Mouse (Mus musculus) embryonic facial prominence, embryonic 14.5 days (tissue): ENCODE results near the gene Sun2. TPM values are rescaled to one million over a fixed set of nuclear protein-coding genes. Genes with fewer than 3 reads are reported as not detected.

Experiments used
- ATAC-seq: fragments of 200-750 bp; cut with Nextera tagmentation; 2 replicates; pipeline ENCODE4 v1.8.0; 2017; ENCODE audit warnings: low read depth, moderate number of reproducible peaks, moderate TSS enrichment
- DNase-seq: peaks from one replicate; pipeline ENCODE4 v3.0.0-alpha.2; 2015; ENCODE audit warnings: low spot score
- H3K27ac ChIP-seq: fragments of 300-500 bp; sonication (generic); replicated peaks from 2 replicates; pipeline ENCODE4 v1.5.1; 2014; ENCODE audit warnings: low read depth, mild to moderate bottlenecking, low read length, moderate library complexity
- H3K27me3 ChIP-seq: fragments of 300-500 bp; sonication (generic); replicated peaks from 2 replicates; pipeline ENCODE4 v1.6.1; 2014; ENCODE audit warnings: low read length; ENCODE audit not compliant: control insufficient read depth, insufficient read depth
- H3K36me3 ChIP-seq: fragments of 300-500 bp; sonication (generic); 2 replicates; pipeline ENCODE4 v1.6.1; 2014; ENCODE audit warnings: low read length, mixed read lengths; ENCODE audit not compliant: control insufficient read depth, insufficient read depth
- H3K4me1 ChIP-seq: fragments of 300-500 bp; sonication (generic); 2 replicates; pipeline ENCODE4 v1.6.1; 2014; ENCODE audit warnings: antibody characterized with exemption, low read length; ENCODE audit not compliant: control insufficient read depth, insufficient read depth
- H3K4me2 ChIP-seq: fragments of 300-500 bp; sonication (generic); 2 replicates; pipeline ENCODE4 v1.6.1; 2014; ENCODE audit warnings: low read depth, mild to moderate bottlenecking, low read length, moderate library complexity, mixed read lengths
- H3K4me3 ChIP-seq: fragments of 300-500 bp; sonication (generic); 2 replicates; pipeline ENCODE4 v1.5.1; 2014; ENCODE audit warnings: low read depth, mild to moderate bottlenecking, low read length
- H3K9ac ChIP-seq: fragments of 300-500 bp; sonication (generic); 2 replicates; pipeline ENCODE4 v1.6.1; 2014; ENCODE audit warnings: low read depth, mild to moderate bottlenecking, low read length, moderate library complexity, mixed read lengths
- H3K9me3 ChIP-seq: fragments of 300-500 bp; sonication (generic); 2 replicates; pipeline ENCODE4 v1.6.1; 2016; ENCODE audit warnings: low read length; ENCODE audit not compliant: control insufficient read depth
- WGBS: fragments of 180-500 bp; shearing (Covaris S2); extraction: QIAGEN DNeasy Blood & Tissue Kit; methylation state at CpG from one replicate; pipeline ENCODE4 v1.1.7; 2014; 5-methylcytosine and 5-hydroxymethylcytosine counted together
- polyA plus RNA-seq: library from polyadenylated mRNA; unstranded; fragments of >200 nt; fragmentation: Nextera tagmentation; extraction: Ambion mirVana; gene quantifications from 2 replicates; pipeline ENCODE4 v1.2.1, GENCODE M21; 2014

The Sun2 gene
- polyA plus RNA-seq, 1 experiment from 2014 or later: 5.9 TPM

- Histone ChIP-seq H3K4me2 (peak overlapping the region; percentile 63), H3K4me1 (peaks cover 10% of the 10 kb centered on the region), H3K27ac (peak overlapping the region; percentile 79), H3K36me3 (no peaks in the 10 kb centered on the region), H3K9ac (peak overlapping the region; percentile 77), H3K4me3 (peak overlapping the region; percentile 70), H3K27me3 (no peaks in the 10 kb centered on the region), H3K9me3 (no peaks in the 10 kb centered on the region)
- DNase-seq (peak; percentile 99), ATAC-seq (peak; percentile 99)
- WGBS: under 1% methylated on average over 36 of the region's 50 CpGs
Measured at GRCm38 (mm10) chr15:79774117-79775027, 32.0 kb upstream of the Sun2 start.

DNA sequence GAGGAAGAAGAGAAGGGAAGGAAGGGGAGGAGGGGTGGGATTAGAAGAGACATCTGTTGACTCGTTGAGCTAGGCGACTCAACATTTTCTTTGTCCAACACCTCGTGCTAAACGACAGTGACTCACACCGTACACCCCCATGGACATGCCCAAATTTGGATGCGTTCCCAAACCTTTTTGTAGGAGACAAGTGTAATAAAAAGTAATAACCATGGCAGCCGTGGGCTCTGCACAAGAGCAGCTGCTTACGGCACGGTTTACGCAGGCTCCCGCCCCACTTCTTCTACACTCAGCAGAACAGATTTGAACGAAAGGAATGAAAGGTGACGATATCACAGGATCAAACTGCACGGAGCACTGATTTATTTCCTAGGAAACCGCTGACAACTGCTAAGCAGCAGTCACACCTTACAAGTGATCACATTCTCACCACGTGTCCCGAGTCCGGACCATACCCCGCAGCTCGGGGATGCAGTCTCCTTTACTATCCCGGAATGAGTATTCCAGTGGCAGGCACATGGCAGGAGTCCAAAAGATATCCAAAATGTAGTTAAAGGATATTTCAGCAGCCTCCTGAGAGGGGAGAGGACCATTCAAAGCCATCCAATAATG lies 28.4 kb upstream of the Sun2 start:
- Histone ChIP-seq H3K4me2 (no peak overlapping the region), H3K4me3 (no peak overlapping the region), H3K4me1 (peaks cover 10% of the 10 kb centered on the region), H3K27me3 (no peaks in the 10 kb centered on the region), H3K9me3 (no peaks in the 10 kb centered on the region), H3K27ac (no peak overlapping the region), H3K36me3 (no peaks in the 10 kb centered on the region), H3K9ac (0 out of 2 replicates have a peak overlapping the region, but pooled peaks have one; percentile 3)
- DNase-seq (peak; percentile 26), ATAC-seq (no peak)
- 83% methylated on average over 21 of the region's 21 CpGs for WGBS

- Histone ChIP-seq H3K9me3 (no peaks in the 10 kb centered on the region), H3K27ac (no peak overlapping the region), H3K27me3 (no peaks in the 10 kb centered on the region), H3K9ac (no peak overlapping the region), H3K4me1 (peaks cover 1% of the 10 kb centered on the region; the same call in 1 of the 2 replicates), H3K4me3 (no peak overlapping the region), H3K4me2 (no peak overlapping the region), H3K36me3 (peaks cover 14% of the 10 kb centered on the region; the same call in 1 of the 2 replicates)
- no peak for ATAC-seq
- no peak for DNase-seq
- WGBS: 70% methylated on average over 6 of the region's 6 CpGs
Measured at GRCm38 (mm10) chr15:79768302-79768701, 26.0 kb upstream of the Sun2 start.

DNA sequence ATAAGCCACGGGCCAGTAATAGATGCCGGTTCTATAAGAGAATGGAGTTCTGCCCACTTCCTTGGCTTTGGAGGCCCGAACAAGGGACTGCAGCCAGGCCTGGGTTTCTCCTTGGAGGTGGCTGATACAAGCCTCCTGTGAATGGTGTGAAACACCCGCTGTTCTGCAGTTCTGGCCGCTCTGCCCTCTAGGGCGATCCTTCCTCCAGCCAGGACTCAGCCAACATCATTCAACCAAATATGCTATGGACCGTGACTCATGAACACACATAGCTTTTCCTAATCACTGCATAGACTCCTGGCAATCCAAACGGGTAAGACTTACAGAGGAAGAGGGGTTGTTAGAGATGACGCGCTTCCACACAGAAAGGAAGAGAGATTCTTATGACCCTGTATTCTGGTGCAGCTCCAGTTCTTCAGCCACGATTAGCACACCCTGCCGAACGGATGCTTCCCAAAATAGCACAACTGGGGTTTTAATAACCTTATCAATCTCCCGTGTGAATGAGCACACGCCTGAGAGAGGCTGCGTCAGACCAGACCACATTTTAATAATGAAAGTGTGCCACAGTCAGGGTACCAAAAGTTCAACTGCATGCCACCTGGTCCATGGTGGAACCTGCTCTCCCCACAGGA lies 25.1 kb upstream of the Sun2 start:
- Histone ChIP-seq H3K4me3 (no peak overlapping the region), H3K36me3 (peaks cover 22% of the 10 kb centered on the region), H3K9me3 (no peaks in the 10 kb centered on the region), H3K27me3 (no peaks in the 10 kb centered on the region), H3K4me1 (no peaks in the 10 kb centered on the region), H3K9ac (no peak overlapping the region), H3K27ac (no peak overlapping the region), H3K4me2 (no peak overlapping the region)
- DNase-seq (no peak), ATAC-seq (no peak)
- WGBS: 85% methylated on average over 16 of the region's 16 CpGs

DNA sequence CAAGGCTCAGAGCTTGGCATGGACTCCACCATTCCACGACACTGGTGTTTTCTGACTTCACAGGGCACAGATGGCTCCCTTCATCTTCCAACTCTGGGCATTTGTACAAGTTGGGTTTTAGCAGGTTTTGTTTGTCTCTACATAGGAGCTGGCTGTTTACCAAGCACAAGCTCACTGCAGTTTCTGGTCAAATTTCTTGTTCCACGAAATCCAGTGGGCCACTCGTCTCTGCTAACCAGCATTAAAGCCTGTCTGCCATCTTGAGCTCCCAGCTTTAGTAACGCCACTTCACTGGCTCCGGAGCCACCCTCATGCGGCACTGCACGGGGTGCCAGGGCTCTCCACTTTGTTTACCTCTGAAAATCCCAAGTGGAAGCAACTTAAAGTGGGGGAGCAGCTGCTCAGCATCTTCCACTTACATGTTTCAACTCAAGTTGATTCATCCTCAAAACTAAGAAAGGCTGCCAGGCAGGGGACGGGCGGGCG lies 24.3 kb upstream of the Sun2 start:
- Histone ChIP-seq H3K4me3 (no peak overlapping the region), H3K36me3 (peaks cover 30% of the 10 kb centered on the region), H3K9me3 (no peaks in the 10 kb centered on the region), H3K4me1 (no peaks in the 10 kb centered on the region), H3K4me2 (no peak overlapping the region), H3K27me3 (no peaks in the 10 kb centered on the region), H3K9ac (no peak overlapping the region), H3K27ac (no peak overlapping the region)
- 84% methylated on average over 10 of the region's 10 CpGs for WGBS
- ATAC-seq (no peak), DNase-seq (no peak)

DNA sequence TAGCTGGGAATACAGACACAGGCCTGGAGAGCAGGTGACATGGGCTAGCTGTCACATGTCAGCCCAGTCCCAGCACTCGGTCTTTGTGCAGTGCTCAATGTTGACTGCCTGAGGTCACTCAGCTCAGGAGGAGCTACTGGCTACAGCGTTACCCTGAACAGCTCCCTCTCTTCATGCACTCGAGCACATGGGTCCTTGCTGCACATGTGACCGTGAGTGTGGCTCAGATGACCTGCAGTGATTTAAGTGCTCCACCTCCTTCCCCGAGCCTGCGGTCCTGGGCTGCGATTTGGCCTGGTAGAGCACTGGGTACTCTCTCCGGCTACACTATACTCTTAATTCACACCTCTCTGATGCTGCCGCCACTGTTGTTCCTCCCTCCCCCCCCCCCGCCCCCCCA lies 23.8 kb upstream of the Sun2 start:
- Histone ChIP-seq H3K36me3 (peaks cover 31% of the 10 kb centered on the region), H3K4me2 (no peak overlapping the region), H3K27me3 (no peaks in the 10 kb centered on the region), H3K4me3 (no peak overlapping the region), H3K9ac (no peak overlapping the region), H3K27ac (no peak overlapping the region), H3K4me1 (no peaks in the 10 kb centered on the region), H3K9me3 (no peaks in the 10 kb centered on the region)
- ATAC-seq (no peak), DNase-seq (no peak)
- WGBS: 73% methylated on average over 10 of the region's 10 CpGs

DNA sequence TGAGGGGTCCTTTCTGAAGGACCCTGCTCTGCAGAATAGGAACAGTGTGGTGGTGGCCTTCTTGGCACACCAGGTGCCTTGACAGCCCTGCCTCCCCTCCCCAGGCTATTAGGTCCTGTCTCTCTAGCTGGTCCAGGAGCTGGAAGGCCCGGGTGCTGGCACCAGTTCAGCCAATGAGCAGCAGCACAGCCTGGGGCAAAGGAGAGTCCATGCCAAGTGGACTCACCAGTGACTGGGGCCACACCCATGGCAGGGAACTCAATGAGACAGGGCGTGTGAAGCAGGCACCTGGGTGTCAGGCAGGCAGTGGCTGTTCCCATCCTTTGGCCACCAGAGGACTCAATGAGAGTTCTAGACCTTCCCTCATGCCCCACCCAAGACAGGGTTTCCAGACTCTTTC lies 23.0 kb upstream of the Sun2 start:
- ATAC-seq (no peak), DNase-seq (no peak)
- Histone ChIP-seq H3K27me3 (no peaks in the 10 kb centered on the region), H3K9me3 (no peaks in the 10 kb centered on the region), H3K9ac (no peak overlapping the region), H3K27ac (no peak overlapping the region), H3K4me3 (no peak overlapping the region), H3K4me1 (no peaks in the 10 kb centered on the region), H3K36me3 (peaks cover 34% of the 10 kb centered on the region), H3K4me2 (no peak overlapping the region)
- 79% methylated on average over 2 of the region's 2 CpGs for WGBS

DNA sequence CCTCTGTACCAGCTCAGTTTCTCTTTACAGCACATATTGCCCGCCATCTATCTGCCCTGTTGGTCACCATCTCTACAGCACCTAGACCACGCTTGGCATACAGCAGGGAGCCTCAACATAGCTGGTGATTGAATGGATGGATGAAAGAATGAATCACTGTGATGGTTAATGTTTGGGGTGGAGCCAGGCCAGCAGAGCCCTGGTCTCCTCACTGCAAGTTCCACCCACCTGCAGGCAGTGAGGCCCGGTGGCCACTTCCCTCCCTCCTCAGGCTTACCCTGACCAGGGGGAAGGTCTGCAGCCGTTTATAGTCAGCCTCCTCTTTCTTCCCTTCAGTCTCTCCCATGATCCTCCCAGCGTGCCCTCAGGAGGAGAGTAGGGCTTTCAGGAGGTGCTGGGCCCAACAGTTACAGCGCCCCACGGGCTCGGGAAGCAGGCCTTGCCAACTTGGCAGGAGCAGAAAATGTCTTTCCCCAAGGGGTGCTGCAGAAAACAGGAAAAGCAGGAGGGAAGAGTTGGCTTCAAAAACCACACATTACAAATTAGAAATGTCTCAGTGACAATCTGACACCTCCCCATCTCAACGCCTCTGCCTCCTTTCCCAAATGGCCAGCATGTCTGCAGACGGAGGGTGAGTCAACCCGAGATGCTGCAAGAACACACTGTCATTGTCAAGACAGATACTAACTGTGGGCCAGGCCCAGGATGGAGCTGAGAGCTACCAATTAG lies 22.4 kb upstream of the Sun2 start:
- Histone ChIP-seq H3K36me3 (peaks cover 34% of the 10 kb centered on the region), H3K4me2 (no peak overlapping the region), H3K9me3 (no peaks in the 10 kb centered on the region), H3K4me3 (no peak overlapping the region), H3K27ac (no peak overlapping the region), H3K4me1 (no peaks in the 10 kb centered on the region), H3K9ac (no peak overlapping the region), H3K27me3 (no peaks in the 10 kb centered on the region)
- DNase-seq: no peak
- 83% methylated on average over 11 of the region's 11 CpGs for WGBS
- no peak for ATAC-seq
